Mouse (Mus musculus) spleen, adult 2 months (tissue): Measurements from ENCODE around the gene Syngr1.

Source experiments
- CTCF ChIP-seq: fragments of 200-500 bp; IDR thresholded peaks from 2 replicates; pipeline ENCODE4 v1.5.1; 2011; ENCODE audit warnings: mild to moderate bottlenecking, inconsistent platforms; ENCODE audit not compliant: insufficient read depth, insufficient read length, insufficient replicate concordance; ENCODE audit errors: extremely low read depth
- POLR2A ChIP-seq: fragments of 200-500 bp; IDR thresholded peaks from 2 replicates; pipeline ENCODE4 v1.6.1; 2011; ENCODE audit warnings: low read depth, low read length, inconsistent platforms

DNA sequence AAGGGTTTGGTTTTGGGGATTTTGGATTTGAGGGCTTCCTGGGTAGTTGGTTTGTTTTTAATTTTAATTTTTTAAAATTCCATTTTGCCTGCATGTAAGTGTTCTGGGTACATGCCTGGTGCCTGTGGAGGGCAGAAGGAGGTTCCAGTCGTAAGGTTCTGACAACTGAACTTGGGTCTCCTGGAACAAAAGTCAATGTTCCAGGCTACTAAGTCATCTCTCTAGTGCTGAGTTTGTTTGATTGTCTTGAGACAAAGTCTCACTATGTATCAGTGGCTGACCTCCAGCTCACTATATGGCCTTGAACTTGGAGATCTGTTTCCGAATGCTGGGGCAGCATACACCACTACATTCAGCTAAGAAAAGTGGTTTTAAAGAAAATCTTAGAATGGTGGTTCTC, 44.4 kb downstream of the Syngr1 start:
- TF ChIP-seq CTCF, result no peak
- TF ChIP-seq POLR2A, result no peak
